Mouse (Mus musculus): ENCODE results near the gene Olfr325. TPM values are rescaled to one million over a fixed set of nuclear protein-coding genes. Genes with fewer than 3 reads are reported as not detected.
"Not testable (repeated sequence)": the region's sequence is repeated elsewhere in the genome, so short reads cannot be mapped to it uniquely, and the experiment has no call there.

The Olfr325 gene
- not detected in 2 replicates for polyA plus RNA-seq (2012; rRNA removed)

GRCm38 (mm10) chr11:58577430-58577829, at the start of gene Olfr325:
TSS of gene Olfr325 (plus strand) at chr11:58577730.
- Histone ChIP-seq H3K27ac (ENCODE audit: insufficient read depth, low read length) (no peak within 1 kb of the TSS), H3K4me3 (ENCODE audit: insufficient read depth, low read length) (no peak within 1 kb of the TSS), H3K4me1 (ENCODE audit: control insufficient read depth, insufficient read depth, low read length) (no peaks in the 10 kb centered on the region)
- TF ChIP-seq POLR2A (IDR thresholded peaks at IDR 0.05; ENCODE audit: extremely low read depth, insufficient read depth, low read length) = no peak
- TF ChIP-seq CTCF (IDR thresholded peaks at IDR 0.05; ENCODE audit: extremely low read depth, insufficient read depth, low read length) = no peak

GRCm38 (mm10) chr11:58534736-58535135, 42.8 kb upstream of the Olfr325 start, which contains the start of gene Olfr330:
TSS of gene Olfr330 (minus strand) at chr11:58534836.
- not testable (repeated sequence) for H3K27ac ChIP-seq (ENCODE audit: insufficient read depth, low read length)

GRCm38 (mm10) chr11:58546322-58546721, 31.2 kb upstream of the Olfr325 start, which contains the start of gene Olfr329-ps:
TSS of gene Olfr329-ps (minus strand) at chr11:58546422.
- no peak within 1 kb of the TSS for H3K27ac ChIP-seq (ENCODE audit: insufficient read depth, low read length)
- no peaks in the 10 kb centered on the region for H3K4me1 ChIP-seq (ENCODE audit: control insufficient read depth, insufficient read depth, low read length)
- H3K4me3 ChIP-seq (ENCODE audit: insufficient read depth, low read length) = no peak within 1 kb of the TSS
- no peak for TF ChIP-seq CTCF (IDR thresholded peaks at IDR 0.05; ENCODE audit: extremely low read depth, insufficient read depth, low read length)
- TF ChIP-seq POLR2A (IDR thresholded peaks at IDR 0.05; ENCODE audit: extremely low read depth, insufficient read depth, low read length) = no peak

More at GRCm38 (mm10) chr11:58534736-58535135, 42.8 kb upstream of the Olfr325 start, which contains the start of gene Olfr330:
- H3K4me1 ChIP-seq (ENCODE audit: control insufficient read depth, insufficient read depth, low read length); H3K4me3 ChIP-seq (ENCODE audit: insufficient read depth, low read length): not testable (repeated sequence)

- Histone ChIP-seq H3K27ac (ENCODE audit: insufficient read depth, low read length) (no peak within 1 kb of the TSS), H3K4me1 (ENCODE audit: control insufficient read depth, insufficient read depth, low read length) (no peaks in the 10 kb centered on the region), H3K4me3 (ENCODE audit: insufficient read depth, low read length) (no peak within 1 kb of the TSS)
- TF ChIP-seq CTCF (IDR thresholded peaks at IDR 0.05; ENCODE audit: extremely low read depth, insufficient read depth, low read length) (no peak), POLR2A (IDR thresholded peaks at IDR 0.05; ENCODE audit: extremely low read depth, insufficient read depth, low read length) (no peak)
These were observed 22.0 kb upstream of the Olfr325 start, which contains the start of gene Olfr328 for GRCm38 (mm10) chr11:58555536-58555935. TSS of gene Olfr328 (minus strand) at chr11:58555636.

GRCm38 (mm10) chr11:58570405-58570804, 7.1 kb upstream of the Olfr325 start, which contains the start of gene Olfr224:
TSS of gene Olfr224 (minus strand) at chr11:58570553.
- Histone ChIP-seq H3K27ac (ENCODE audit: insufficient read depth, low read length) (no peak within 1 kb of the TSS), H3K4me1 (ENCODE audit: control insufficient read depth, insufficient read depth, low read length) (no peaks in the 10 kb centered on the region), H3K4me3 (ENCODE audit: insufficient read depth, low read length) (no peak within 1 kb of the TSS)
- TF ChIP-seq POLR2A (IDR thresholded peaks at IDR 0.05; ENCODE audit: extremely low read depth, insufficient read depth, low read length) (no peak), CTCF (IDR thresholded peaks at IDR 0.05; ENCODE audit: extremely low read depth, insufficient read depth, low read length) (no peak)

- no peak overlapping the region for H3K4me3 ChIP-seq (ENCODE audit: insufficient read depth, low read length)
- H3K27ac ChIP-seq (ENCODE audit: insufficient read depth, low read length) = no peak overlapping the region
- TF ChIP-seq CTCF (IDR thresholded peaks at IDR 0.05; ENCODE audit: extremely low read depth, insufficient read depth, low read length) (no peak), POLR2A (IDR thresholded peaks at IDR 0.05; ENCODE audit: extremely low read depth, insufficient read depth, low read length) (no peak)
- H3K4me1 ChIP-seq (ENCODE audit: control insufficient read depth, insufficient read depth, low read length) = no peaks in the 10 kb centered on the region
These were observed 1.1 kb downstream of the Olfr325 start for GRCm38 (mm10) chr11:58578636-58579035.

GRCm38 (mm10) chr11:58587898-58588348, 10.4 kb downstream of the Olfr325 start:
- peak; percentile 58 for TF ChIP-seq CTCF (IDR thresholded peaks at IDR 0.05; ENCODE audit: extremely low read depth, insufficient read depth, low read length)
- TF ChIP-seq POLR2A (IDR thresholded peaks at IDR 0.05; ENCODE audit: extremely low read depth, insufficient read depth, low read length) = no peak
- no peak overlapping the region for H3K27ac ChIP-seq (ENCODE audit: insufficient read depth, low read length)
- no peaks in the 10 kb centered on the region for H3K4me1 ChIP-seq (ENCODE audit: control insufficient read depth, insufficient read depth, low read length)
- no peak overlapping the region for H3K4me3 ChIP-seq (ENCODE audit: insufficient read depth, low read length)

GRCm38 (mm10) chr11:58588620-58589250, 11.2 kb downstream of the Olfr325 start:
- Histone ChIP-seq H3K4me3 (ENCODE audit: insufficient read depth, low read length) (no peak overlapping the region), H3K27ac (ENCODE audit: insufficient read depth, low read length) (no peak overlapping the region), H3K4me1 (ENCODE audit: control insufficient read depth, insufficient read depth, low read length) (no peaks in the 10 kb centered on the region)
- TF ChIP-seq CTCF (IDR thresholded peaks at IDR 0.05; ENCODE audit: extremely low read depth, insufficient read depth, low read length) (no peak), POLR2A (IDR thresholded peaks at IDR 0.05; ENCODE audit: extremely low read depth, insufficient read depth, low read length) (no peak)

- no peak within 1 kb of the TSS for H3K27ac ChIP-seq (ENCODE audit: insufficient read depth, low read length)
- no peaks in the 10 kb centered on the region for H3K4me1 ChIP-seq (ENCODE audit: control insufficient read depth, insufficient read depth, low read length)
- H3K4me3 ChIP-seq (ENCODE audit: insufficient read depth, low read length) = no peak within 1 kb of the TSS
- no peak for TF ChIP-seq CTCF (IDR thresholded peaks at IDR 0.05; ENCODE audit: extremely low read depth, insufficient read depth, low read length)
- TF ChIP-seq POLR2A (IDR thresholded peaks at IDR 0.05; ENCODE audit: extremely low read depth, insufficient read depth, low read length) = no peak
These were observed 17.3 kb downstream of the Olfr325 start, which contains the start of gene Olfr324 for GRCm38 (mm10) chr11:58594814-58595213. TSS of gene Olfr324 (plus strand) at chr11:58595114.

GRCm38 (mm10) chr11:58597837-58598236, 20.3 kb downstream of the Olfr325 start:
- no peak for TF ChIP-seq CTCF (IDR thresholded peaks at IDR 0.05; ENCODE audit: extremely low read depth, insufficient read depth, low read length)
- TF ChIP-seq POLR2A (IDR thresholded peaks at IDR 0.05; ENCODE audit: extremely low read depth, insufficient read depth, low read length) = no peak
- Histone ChIP-seq H3K4me1 (ENCODE audit: control insufficient read depth, insufficient read depth, low read length) (no peaks in the 10 kb centered on the region), H3K27ac (ENCODE audit: insufficient read depth, low read length) (no peak overlapping the region), H3K4me3 (ENCODE audit: insufficient read depth, low read length) (no peak overlapping the region)

Data from cortical plate, adult 2 months (tissue).